Mouse (Mus musculus) c-Kit-positive CD71-negative TER-119-negative erythroid progenitor cells, embryonic 14.5 days (primary cell): ENCODE measurements around the gene Znrf3.

Experiments
- DNase-seq: peaks from one replicate; pipeline ENCODE4 v3.0.0-alpha.2; 2013; ENCODE audit warnings: low read depth

Znrf3 gene

DNA sequence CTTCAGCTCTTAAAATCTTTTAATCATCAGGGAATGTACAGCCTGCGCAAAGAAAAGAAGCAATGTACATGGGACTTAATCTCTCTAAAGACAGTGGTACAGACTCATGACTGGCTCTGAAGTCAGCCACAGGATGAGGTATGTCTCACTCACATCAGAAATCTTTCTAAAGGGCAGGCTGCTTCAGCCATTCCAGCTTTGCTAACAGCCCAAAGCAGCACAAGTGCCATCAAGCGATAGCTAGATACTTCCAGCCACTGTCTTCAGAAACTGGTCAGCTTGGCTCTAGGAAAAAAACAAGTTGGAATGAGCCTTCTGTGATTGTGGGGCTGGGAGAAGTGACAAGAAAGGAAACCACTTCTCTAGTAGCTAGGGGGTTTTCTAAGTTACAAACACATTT is 7.0 kb downstream of the Znrf3 start:
- no peak for DNase-seq

DNA sequence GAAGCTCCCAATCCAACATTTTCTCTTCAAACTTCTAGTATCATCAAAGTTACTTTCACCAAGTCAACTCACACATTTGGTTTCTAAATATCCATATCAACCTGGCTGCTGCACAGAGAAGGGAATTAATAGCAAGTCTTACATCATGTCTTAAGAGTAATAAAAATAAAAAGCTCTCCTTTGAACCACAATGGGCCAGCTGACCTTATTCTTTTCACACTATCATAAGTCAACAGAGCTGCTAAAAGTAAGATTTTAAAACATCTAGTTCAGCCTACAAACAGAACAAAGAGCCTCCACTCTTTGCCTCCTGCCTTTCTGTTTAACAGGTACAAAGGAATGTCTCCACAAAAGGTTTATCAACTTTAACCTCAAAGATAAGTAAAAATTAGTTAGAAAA is 7.7 kb downstream of the Znrf3 start:
- DNase-seq, result no peak

DNA sequence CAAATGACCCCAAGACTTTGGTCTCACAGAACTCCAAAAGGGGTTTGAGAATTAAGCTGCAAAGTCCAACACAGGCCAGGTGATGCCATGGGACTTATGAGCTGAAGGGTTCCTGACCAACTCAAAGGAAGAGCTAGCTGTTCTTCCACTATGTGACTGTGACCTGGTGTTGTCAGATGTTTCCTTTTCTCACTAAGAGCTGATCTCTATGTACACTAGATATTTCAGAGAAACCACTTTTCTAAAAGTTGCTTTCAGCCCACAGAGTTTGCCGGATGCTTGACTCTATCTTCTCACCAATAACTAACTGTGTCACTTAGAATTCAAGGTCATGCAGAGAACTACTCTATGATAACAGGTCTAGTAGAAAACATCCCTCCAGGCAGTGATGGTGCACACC is 9.2 kb downstream of the Znrf3 start:
- DNase-seq, result no peak

DNA sequence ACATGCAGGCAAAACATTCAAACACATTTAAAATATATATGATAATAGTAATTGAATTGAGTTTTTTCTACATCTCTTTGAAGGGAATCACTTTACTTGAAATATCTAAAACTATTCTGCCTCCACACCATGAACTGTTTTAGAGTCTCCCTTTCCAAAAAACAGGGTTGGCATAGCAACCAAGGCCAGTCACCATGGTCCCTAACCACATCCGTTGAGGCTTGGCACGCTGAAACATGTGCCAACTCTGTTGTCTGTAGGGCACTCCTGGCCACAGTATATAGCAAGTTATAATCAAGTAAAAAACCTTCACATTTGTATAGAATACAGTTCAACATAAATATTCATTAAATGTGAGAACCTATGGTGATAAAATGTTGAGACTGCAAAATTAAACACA is 12.3 kb downstream of the Znrf3 start:
- no peak for DNase-seq

DNA sequence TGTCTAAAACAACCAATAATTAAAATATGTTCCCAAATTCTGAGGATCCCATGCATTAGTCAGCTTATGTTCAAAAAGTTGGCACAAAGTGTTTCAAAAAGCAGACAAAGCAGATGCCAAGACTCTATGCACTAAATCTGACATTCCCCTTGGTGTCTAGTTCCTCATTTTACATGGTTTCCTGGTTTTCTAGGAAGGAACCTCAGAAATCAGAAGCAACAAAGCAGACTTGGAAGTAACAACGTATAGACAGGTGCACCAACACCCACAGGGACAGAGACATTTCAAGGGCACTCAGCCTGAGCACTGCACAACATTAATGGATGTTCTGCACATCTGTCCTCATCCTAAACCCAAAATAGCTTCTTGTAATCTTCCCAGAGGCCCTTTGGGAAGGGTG is 13.8 kb downstream of the Znrf3 start:
- no peak for DNase-seq

DNA sequence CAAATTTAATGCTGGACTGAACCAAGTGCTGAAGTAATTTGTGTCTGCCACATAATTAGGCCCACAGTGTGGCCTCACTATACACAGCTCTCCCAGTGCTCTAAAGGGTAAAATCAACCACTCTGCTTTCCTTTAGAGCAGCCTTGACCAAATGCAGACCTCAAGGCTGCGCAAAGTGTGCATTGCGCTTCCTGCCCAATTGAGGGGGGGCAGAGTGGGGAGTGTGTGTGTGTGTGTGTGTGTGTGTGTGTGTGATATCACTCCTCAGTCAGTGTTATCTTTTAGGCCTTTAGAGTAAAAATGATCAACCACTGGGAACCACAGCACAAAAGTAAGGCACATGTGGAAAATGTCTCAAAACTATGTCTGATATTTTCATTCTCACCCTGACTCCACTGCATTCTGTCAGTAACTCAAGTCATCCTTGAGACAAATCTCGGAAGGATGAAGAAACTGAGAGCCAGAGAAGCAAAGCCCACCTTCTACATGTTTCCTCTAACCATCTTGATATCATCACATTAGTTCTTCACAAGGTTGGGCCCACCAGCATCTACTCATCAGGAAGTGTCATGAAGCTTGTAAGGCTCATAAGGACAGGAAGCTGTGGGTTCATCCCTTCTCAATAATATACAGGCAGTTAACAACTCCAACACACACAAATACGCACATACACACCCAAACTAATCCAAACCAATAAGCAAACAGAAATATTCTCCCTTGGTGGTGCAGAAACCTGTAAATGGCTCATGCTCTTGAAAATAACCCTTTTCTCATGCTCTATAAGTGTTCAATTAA is 15.1 kb downstream of the Znrf3 start:
- DNase-seq, result no peak

DNA sequence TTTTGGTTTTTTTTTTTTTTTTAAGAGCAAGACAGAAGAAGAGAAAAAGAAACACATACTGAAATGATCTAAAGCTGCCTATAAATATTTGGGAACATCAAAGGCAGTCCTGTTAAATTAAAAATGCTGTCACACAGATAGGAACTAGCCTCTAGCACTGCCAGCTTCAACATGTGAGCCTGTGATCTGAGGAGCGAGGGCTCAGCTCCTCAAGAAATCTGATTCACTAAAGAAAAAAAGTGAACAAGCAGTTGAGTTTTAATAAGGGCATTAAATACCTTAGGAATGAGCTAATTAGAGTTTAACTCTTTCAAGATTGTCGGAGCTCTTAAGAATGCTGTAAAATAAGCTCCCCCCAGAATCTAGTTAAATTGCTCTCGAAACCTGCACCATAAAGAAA is 17.4 kb downstream of the Znrf3 start:
- no peak for DNase-seq

DNA sequence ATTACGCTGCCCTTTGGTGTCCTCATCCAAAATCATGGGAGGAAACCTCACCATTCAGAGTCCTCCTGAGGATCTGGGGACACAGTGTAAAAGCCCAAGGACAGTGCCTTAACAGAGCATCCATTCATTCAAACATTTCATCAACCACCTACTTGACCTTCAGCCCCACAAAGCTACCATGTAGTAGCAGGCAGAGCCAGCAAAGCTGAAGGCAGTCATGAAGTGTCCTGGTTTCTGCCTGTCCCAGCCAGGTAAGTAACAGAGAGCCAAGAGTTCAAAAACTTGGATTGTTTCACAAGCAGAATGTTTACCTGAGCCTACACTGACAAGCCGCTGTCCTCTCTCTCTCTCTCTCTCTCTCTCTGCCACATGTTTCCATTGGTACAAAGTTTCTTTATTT is 18.3 kb downstream of the Znrf3 start:
- no peak for DNase-seq

DNA sequence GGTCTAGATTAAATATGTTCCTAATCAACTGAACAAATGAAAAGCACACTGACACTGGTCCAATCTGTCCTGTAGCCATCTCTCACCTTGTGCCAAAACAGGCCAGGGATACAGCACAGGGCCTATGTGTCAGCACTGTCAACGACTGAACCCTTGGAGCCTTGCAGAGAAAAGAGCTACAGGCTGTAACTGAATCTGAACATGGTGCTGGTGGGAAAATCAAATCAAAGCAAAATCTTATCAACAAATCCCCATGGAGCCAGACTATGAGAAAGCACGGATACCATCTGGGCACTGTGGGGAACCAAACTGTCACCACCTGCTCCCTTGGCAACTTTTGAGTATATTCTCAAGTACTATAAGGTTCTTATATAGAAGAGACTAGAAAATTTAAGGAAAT is 19.5 kb downstream of the Znrf3 start:
- DNase-seq, result no peak

DNA sequence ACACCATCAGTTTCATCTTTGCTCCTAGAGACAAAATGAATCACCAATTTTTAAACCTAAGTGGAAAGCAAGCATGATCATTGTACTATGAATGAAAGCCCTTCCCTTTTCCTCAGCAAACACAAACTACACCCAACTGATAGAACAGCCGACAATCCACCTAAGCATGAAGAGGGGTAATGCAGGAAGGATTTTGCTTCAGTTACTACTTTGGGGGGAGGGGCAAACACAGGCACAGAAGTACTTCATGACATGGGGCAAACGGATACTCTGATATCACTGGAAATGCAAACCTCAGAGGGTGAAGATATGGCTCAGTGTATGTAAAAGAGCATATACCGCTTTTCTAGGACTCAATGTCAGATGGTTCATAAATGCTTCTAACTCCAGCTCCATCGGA is 20.5 kb downstream of the Znrf3 start:
- no peak for DNase-seq

DNA sequence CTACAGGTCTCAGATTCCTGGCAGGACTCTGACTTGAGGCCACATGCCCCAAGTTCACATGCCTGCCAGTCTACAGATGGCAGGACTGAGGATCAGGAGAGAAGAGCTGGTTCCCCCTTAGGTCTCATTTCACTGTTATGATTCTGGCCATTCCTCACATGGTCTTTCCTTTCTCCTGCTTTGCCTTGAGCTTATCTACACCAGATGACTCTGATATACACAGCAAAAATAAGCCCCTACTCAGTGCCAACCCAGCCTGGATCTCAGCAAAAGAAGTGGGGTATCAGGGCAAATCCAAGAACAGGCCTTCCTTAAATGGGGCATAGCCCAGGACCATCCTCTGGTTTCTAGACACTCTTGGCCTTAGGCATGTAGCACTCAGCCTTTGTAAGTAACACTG is 21.6 kb downstream of the Znrf3 start:
- DNase-seq, result no peak

DNA sequence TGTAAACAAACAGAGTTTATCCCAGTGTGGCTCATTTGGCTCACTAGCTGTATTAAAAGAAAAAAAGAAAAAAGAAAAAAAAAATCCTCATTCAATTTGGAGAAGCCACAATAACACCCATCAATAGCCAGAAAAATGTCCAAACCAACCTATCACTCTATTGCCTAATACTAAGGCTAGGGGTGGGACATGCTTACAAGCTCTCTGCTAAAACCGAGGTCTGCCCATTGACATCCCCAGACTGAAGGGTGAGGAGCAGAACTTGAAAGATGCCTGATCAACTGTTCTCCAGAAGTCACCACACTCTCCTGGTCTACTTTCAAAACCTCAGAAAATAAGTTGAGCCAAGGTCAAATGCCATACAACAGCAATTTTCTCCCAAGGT is 22.4 kb downstream of the Znrf3 start:
- DNase-seq, result no peak

DNA sequence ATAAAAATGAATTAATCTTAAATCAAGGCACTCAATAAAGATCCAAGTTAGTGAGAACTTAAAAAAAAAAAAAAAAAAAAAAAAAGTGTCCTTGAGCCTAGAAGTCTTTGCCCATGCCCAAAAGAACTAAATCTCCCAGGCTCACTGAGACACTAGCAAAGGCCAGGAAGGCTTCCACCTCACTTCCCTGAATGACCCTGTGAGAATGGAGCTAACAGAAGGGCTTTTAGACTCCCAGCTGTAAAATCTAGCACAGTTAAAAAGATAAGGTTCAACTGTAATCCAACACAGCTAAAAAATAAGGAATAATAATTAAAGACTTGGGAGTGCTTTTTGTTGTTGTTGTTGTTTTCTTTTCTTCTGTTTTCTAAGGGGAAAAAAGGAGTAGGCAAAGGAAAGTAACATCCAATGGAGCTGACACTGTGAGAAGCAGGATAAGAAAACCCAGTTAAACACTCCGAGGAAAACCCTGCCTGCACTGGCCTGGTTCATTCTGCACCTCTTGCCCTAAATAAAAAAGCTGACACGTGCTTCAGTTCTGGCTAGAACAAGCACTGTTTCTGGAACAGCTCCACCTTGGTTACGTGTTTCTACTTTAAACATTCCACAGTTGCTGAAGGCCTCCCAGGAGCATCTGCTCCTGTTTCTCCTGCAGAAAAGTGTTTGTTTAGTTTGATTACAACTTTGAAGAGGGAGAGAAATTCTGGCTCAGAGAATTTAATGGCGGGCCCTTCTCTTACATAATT is 23.0 kb downstream of the Znrf3 start:
- no peak for DNase-seq

DNA sequence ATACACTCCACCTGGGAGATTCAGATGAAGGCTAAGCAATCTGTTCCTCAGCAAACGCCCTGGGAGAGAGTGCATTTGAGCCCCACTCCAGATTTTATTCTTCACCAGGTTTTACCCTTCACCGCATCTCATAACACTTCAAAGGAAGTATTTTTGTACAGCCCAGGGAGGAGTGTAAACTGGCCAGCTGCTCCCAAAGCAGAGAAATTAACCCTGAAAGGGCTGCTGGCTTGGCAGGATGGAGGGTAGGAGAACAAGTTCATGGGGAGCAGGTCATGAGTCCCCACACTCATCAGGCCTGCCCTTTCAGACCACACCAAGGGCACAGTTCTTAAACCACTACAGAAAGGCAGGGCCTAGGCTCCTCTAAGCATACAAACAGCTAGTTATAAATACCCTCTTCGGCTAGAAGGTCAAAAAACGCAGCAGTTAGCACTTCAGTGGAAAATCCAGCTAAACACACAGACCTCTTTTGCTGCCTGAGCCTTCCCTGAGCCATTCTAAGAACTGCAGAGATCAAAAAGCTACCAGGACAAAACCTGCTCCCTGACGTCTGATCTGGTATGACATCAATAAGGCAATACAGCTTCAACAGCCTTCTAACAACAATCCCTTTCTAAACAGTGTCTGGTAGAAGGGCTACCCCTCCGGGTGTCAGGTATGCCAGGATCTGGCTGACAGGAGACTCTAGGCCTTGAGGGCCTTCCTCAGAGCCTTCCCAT is 28.9 kb downstream of the Znrf3 start:
- no peak for DNase-seq

DNA sequence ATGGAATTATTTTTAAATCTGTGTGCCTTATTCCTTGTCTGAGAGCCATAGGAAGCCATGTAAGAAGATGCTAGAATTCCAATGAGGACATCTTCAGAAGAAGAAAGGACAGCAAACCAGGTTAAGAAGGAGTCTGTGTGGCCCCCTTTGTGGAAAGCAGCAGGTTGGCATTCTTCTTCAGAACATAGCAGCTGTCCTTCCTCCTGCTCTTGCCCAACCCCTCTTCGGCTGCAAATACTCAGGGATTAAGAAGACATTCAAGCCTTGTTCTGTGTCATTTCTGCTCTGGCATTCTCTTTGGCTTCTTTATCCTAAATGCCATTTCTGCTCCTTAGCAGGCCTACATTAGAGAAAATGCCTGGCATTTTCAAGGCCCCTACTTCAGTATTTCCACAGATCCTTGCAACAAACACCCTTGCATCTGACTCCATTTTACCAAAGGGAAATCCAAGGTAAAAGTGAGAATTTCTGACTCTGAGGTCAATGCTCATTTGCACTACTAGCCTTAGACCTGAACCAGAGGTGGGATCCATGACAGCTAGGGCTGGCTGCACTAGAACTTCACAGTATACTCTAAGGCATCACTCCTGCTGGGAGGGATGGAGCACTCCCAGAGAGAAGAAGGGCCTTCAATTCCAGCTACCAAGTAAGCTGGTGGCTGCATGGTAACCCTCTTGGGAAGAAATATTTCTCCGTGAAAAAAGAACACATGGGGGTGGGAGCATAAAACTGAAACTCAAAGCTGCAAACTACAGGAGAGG is 29.6 kb downstream of the Znrf3 start:
- no peak for DNase-seq

DNA sequence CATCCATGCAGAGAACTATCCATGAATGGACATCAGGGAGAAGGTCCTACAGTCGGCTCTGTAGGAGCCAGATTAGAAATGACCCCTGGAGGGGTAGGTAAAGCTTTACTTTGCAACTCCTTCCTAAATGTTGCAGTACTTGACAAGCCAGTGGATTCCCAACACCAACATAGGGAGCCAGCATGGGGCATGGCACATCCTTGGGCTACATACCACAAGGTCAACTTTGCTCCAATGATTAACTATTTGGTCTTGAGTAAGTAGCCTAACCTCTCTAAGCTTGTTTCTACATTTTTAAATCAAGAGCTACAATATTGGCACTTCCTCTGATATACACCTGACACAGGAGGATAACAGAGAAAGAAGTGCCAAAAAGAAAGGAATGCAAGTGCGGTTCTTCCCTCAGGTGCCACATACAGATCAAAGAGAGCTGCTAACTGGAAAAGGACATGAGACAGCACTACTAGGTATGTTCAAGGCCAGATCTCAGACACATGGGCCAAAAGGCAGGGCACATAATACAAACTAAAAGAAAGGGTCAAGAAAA is 31.9 kb downstream of the Znrf3 start:
- DNase-seq, result no peak

DNA sequence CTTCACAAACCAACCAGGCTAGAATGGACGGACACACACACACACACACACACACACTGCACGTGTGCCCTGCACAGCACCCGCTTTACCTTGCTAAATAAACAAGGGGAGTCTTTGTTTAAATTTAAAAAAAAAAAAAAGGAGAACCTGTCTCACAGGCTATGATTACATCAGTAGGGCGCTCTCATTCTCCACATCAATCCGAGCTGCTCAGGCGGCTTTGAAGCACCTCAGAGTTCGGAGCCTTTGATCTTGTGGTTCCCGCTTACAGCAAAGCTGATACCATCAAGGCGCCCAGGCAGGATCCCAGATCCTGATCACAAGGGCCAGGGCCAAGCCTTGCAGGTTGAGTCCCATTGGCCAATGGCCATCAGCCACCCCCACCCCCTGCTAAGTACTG is 33.1 kb downstream of the Znrf3 start:
- no peak for DNase-seq

DNA sequence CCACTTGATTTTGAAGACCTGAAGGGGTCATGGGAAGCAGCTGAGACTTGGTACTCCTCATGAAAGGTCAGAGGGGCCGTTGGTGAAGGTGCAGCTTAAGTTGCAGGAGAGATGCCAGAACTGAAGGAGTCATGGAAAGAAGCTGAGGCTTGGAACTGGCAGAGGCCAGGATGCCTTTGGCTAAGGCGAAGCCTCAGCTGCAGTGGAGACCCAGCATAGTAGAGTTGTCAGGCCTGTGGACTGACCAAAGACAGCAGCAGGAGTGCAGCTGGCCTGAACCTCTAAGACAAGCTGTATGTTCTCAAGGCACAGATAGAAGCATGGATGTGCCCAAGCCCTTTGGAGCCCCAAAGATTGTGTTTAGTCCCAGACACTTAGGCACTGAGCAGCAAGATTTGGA is 40.5 kb downstream of the Znrf3 start:
- DNase-seq, result no peak

DNA sequence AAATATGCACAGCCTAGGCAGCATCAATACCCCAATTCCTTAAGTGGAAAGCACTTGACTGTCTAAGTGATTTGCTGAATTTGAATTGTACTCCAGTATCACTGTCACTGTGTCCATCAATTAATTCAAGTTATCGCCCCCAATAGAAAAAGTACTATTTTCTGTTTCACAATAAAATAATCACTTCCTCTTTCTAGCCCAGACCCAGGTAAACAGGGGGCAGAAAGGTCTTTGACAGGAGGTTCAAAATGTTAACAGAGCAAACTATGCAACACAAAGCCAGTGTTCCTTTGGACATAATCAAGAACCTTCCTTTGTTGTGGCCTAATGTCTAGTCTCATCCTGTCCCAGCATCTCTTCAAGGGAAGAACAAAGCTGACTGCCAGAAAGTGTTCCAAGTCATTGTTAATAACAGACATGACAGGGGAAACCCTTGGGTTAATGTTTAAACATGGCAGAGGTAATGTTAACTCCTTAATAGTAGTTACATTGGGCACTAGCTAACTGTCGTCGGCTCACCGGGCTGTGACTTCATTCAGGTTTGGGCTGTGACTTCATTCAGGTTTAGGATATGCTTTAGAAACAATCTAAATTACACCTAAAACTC is 42.4 kb downstream of the Znrf3 start:
- no peak for DNase-seq

DNA sequence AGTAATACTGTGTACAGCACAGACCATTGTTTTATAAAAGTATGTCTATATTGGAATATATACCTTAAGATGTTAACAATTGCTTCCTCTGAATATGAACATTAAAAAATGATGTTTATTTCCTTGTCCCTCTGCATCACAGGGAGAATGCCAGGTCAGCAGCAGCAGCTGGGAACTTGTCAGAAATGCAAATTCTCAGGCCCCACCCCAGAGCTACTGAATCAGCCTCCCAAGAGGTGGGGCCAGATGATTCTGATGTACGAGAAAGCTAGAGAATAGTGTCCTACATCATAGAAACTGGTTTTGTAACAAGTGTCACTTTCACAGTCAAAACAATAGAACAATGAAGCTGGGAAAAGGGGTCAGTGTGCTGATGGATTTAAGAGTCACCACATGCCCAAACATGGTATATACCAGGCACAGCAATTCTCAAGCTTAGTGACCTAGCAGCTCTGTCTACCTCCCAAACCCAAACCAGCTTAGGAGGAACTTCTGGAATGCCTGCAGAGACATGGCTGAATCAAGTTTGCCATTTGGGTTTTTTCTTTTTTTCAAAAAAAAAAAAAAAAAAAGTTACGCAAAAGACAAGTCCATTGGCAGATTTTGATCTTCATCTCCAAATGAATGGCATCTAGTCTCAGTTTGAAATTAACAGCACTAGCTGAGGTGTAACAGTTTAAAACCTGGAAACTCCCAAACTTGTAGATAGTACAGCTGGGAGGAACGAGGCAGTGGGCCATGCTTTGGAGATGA is 46.2 kb downstream of the Znrf3 start:
- no peak for DNase-seq
